Mouse (Mus musculus): ENCODE results near the gene Zfp536. TPM values are rescaled to one million over a fixed set of nuclear protein-coding genes. Genes with fewer than 3 reads are reported as not detected.
"Not testable (repeated sequence)": the region's sequence is repeated elsewhere in the genome, so short reads cannot be mapped to it uniquely, and the experiment has no call there.

Gene Zfp536
- total RNA-seq, 1 experiment from 2014 or later, result not detected

- ATAC-seq (replicated peaks in 1 of 2; ENCODE audit: insufficient read depth in 1 of 2, low FRiP score in 2 of 2, low TSS enrichment in 1 of 2, low read depth in 1 of 2, poor library complexity in 2 of 2, severe bottlenecking in 2 of 2), result no peak
Measured at GRCm38 (mm10) chr7:37634812-37635211, 138.6 kb downstream of the Zfp536 start.

GRCm38 (mm10) chr7:37630410-37630809 is 143.0 kb downstream of the Zfp536 start:
- ATAC-seq (replicated peaks in 1 of 2; ENCODE audit: insufficient read depth in 1 of 2, low FRiP score in 2 of 2, low TSS enrichment in 1 of 2, low read depth in 1 of 2, poor library complexity in 2 of 2, severe bottlenecking in 2 of 2), result no peak; a peak in 1 of 4 replicates

GRCm38 (mm10) chr7:37627897-37628510 is 145.4 kb downstream of the Zfp536 start:
- no peak for ATAC-seq (replicated peaks in 1 of 2; ENCODE audit: insufficient read depth in 1 of 2, low FRiP score in 2 of 2, low TSS enrichment in 1 of 2, low read depth in 1 of 2, poor library complexity in 2 of 2, severe bottlenecking in 2 of 2)

- no peak for ATAC-seq (replicated peaks in 1 of 2; ENCODE audit: insufficient read depth in 1 of 2, low FRiP score in 2 of 2, low TSS enrichment in 1 of 2, low read depth in 1 of 2, poor library complexity in 2 of 2, severe bottlenecking in 2 of 2)
Measured at GRCm38 (mm10) chr7:37625758-37626157, 147.7 kb downstream of the Zfp536 start.

DNA sequence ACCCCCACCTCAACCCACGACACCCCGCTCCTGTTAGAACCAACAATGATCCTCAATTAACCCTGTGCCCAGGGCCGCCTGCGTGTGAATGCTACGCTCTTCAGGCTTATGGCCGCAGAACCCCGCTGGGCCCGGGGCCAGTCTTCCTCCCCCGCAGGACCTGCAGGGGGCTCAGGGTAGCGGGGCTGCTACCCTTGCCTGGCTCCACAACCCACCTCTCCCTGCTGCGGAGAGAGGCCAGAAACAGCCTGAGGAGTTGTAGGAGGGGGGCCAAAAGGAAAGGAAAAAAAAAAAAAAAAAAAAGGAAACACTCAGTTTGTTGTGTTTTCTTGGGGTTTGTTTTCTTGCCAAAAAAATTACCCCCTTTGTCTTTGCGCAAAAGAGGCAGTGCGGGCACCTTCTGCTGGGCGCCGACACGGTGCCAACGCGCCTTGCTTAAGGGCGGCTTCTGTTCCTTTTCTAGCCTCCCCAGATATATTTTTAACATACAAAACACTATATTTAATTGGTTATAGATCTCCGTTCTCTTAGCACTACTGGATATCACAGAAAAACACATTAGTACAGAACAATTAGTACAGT is 148.6 kb downstream of the Zfp536 start:
- peak; percentile 48 to 52; a peak in 3 of 4 replicates for ATAC-seq (replicated peaks in 1 of 2; ENCODE audit: insufficient read depth in 1 of 2, low FRiP score in 2 of 2, low TSS enrichment in 1 of 2, low read depth in 1 of 2, poor library complexity in 2 of 2, severe bottlenecking in 2 of 2)

DNA sequence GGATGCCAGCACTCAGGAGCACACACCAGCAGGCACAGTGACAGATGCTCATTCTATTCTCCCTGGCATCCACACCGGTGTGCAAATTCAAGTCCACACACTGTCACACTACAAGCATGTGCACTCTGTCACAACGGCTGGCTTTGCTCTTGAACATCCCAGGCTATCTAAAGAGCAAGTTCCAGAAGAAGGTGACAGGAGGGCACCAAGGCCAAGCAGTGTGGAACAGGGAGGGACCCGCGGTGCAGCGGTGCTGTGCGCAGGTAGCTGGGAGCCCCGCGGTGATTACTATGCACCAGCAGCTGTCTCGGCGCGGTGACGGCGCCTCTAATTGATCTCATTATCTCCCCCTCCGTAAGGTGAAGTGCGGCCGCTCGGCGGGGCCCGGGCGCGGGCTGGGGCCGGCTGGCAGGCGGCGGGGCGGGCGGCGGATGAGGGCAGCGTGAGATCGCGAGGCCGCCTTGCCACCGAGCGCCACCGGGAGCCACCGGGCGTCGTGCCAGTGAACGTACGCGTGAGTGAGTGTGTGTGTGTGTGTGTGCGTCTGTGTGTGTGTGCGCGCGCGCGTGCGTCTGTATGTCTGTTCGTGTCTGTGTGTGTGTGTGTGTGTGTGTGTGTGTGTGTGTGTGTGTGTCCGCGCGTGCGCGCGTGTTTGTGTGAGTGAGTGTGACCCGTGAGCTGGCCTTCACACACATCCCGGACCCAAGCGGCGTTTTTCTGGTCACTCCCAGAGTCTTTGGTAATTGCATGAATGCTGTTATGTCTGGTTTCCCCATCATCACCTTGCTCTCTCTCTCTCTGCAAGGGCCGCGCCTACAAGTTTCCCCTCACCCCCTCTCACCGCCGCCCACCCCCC is 149.3 kb downstream of the Zfp536 start:
- peak; percentile 47; a peak in 3 of 4 replicates for ATAC-seq (replicated peaks in 1 of 2; ENCODE audit: insufficient read depth in 1 of 2, low FRiP score in 2 of 2, low TSS enrichment in 1 of 2, low read depth in 1 of 2, poor library complexity in 2 of 2, severe bottlenecking in 2 of 2)

GRCm38 (mm10) chr7:37619254-37619653 is 154.2 kb downstream of the Zfp536 start:
- no peak for ATAC-seq (replicated peaks in 1 of 2; ENCODE audit: insufficient read depth in 1 of 2, low FRiP score in 2 of 2, low TSS enrichment in 1 of 2, low read depth in 1 of 2, poor library complexity in 2 of 2, severe bottlenecking in 2 of 2)

- no peak for ATAC-seq (replicated peaks in 1 of 2; ENCODE audit: insufficient read depth in 1 of 2, low FRiP score in 2 of 2, low TSS enrichment in 1 of 2, low read depth in 1 of 2, poor library complexity in 2 of 2, severe bottlenecking in 2 of 2)
Measured at GRCm38 (mm10) chr7:37617880-37618279, 155.6 kb downstream of the Zfp536 start.

DNA sequence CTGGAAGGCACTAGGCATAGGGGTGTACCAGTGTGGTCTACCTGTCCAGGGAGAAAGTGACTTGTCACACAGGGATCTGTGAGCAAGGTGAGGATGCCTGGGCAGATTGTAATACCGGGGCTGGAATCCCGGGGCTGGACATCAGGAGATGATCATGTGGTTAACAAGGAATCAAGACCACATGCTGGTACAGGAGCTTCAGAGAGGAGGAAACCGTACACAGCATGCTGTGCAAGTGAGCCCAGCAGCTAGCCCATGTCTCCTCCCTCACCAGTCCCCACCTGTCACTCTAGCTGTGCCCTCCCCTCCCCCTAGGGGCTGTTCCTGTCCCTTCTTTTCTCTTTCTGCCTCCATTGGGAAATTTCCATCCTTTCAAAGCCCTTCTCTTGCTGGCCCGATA is 157.5 kb downstream of the Zfp536 start:
- no peak for ATAC-seq (replicated peaks in 1 of 2; ENCODE audit: insufficient read depth in 1 of 2, low FRiP score in 2 of 2, low TSS enrichment in 1 of 2, low read depth in 1 of 2, poor library complexity in 2 of 2, severe bottlenecking in 2 of 2)

DNA sequence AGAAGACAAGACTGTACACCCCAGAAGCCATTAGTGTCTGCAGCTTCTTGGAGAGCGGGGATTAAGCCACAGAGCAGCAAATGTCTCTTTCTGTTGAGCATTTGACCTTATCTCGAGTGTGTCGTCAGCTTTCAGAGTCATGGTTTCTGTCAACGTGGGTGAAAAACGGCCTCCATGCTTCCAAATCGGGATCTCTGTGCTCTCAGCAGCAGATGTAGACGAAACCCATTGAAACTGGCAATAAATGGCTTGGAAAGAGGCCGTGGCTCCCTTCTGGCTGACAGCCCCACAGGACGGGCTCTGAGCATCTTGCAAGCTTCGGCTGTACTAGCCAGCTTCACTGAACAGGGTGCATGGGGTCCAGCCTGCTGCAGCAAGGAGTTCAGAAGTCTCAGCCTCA is 159.1 kb downstream of the Zfp536 start:
- no peak for ATAC-seq (replicated peaks in 1 of 2; ENCODE audit: insufficient read depth in 1 of 2, low FRiP score in 2 of 2, low TSS enrichment in 1 of 2, low read depth in 1 of 2, poor library complexity in 2 of 2, severe bottlenecking in 2 of 2)

GRCm38 (mm10) chr7:37608556-37608955 is 164.9 kb downstream of the Zfp536 start:
- ATAC-seq (replicated peaks in 1 of 2; ENCODE audit: insufficient read depth in 1 of 2, low FRiP score in 2 of 2, low TSS enrichment in 1 of 2, low read depth in 1 of 2, poor library complexity in 2 of 2, severe bottlenecking in 2 of 2), result no peak

DNA sequence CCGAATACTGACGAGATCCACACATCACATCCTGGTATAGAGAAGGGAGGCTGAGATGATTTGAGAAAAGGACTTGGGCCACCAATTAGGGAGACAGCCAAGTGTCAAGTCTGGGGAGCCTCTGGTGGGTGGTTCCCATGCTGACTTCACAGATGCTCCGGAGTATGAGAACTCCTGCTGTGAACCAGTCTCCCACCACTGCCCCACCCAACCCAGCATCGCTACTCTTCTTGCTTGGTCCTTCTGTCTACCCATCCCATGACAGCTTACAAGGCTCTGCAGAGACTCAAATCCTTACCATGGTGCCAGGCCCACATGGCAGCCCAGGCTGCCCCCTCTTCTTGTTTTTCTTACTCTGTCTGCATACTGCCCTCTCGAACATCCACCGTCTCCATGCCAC is 165.5 kb downstream of the Zfp536 start:
- no peak for ATAC-seq (replicated peaks in 1 of 2; ENCODE audit: insufficient read depth in 1 of 2, low FRiP score in 2 of 2, low TSS enrichment in 1 of 2, low read depth in 1 of 2, poor library complexity in 2 of 2, severe bottlenecking in 2 of 2)

DNA sequence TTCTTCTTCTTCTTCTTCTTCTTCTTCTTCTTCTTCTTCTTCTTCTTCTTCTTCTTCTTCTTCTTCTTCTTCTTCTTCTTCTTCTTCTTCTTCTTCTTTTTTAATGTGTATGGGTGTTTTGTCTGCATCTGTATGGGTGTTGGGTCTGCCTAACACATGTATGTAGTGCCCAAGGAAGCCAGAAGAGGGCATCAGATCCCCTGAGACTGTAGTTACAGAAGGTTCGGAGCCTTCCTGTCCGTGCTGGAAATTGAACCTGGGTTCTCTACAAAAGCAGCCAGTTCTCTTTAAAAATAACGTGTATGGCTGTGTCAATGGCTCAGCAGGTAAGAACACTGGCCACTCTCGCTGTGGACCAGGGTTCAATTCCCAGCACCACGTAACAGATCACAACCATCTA is 167.0 kb downstream of the Zfp536 start:
- ATAC-seq (replicated peaks in 1 of 2; ENCODE audit: insufficient read depth in 1 of 2, low FRiP score in 2 of 2, low TSS enrichment in 1 of 2, low read depth in 1 of 2, poor library complexity in 2 of 2, severe bottlenecking in 2 of 2), result no peak

DNA sequence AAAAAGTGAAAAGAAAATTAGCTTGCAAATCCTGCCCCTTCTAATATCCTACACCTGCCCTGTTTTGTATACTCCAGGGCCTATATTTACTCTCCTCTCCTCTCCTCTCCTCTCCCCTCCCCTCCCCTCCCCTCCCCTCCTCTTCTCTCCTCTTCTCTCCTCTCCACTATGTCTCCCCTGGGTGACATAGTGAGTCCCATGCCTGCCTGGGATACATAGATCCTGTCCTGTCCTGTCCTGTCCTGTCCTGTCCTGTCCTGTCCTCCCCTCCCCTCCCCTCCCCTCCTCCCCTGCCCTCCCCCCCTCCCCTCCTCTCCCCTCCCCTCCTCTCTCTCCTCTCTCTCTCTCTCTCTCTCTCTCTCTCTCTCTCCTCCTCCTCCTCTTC is 169.9 kb downstream of the Zfp536 start:
- ATAC-seq (replicated peaks in 1 of 2; ENCODE audit: insufficient read depth in 1 of 2, low FRiP score in 2 of 2, low TSS enrichment in 1 of 2, low read depth in 1 of 2, poor library complexity in 2 of 2, severe bottlenecking in 2 of 2), result not testable (repeated sequence)

DNA sequence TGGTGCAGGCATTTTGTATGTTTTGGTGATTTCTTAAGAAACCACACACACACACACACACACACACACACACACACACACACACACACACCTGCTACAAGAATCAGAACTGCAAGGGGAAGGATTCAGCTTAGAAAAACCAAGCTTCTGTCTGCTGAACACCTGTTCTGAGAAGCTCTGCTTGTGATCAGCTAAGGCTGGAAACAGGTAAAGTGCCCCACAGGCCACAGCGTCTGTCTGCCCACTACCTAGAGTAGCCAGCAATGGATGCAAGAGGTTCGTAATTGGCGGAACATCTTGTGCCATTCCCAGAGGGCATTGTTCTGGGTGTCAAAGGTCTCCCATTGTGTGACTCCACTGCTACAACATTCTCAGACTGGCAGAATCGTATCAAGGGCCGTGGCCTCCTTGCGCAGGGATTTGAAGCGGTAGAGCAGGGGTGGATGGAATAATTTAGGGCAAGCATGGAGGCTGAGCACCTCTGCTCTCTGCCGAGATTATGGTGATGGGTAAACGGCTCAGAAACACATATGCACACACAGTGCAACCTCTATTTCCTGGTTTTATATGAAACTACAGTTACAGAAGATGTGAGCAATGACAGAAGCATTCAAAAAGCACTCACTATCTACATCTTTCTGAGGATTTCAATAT is 170.4 kb downstream of the Zfp536 start:
- no peak for ATAC-seq (replicated peaks in 1 of 2; ENCODE audit: insufficient read depth in 1 of 2, low FRiP score in 2 of 2, low TSS enrichment in 1 of 2, low read depth in 1 of 2, poor library complexity in 2 of 2, severe bottlenecking in 2 of 2)

GRCm38 (mm10) chr7:37600318-37600717 is 173.1 kb downstream of the Zfp536 start:
- ATAC-seq (replicated peaks in 1 of 2; ENCODE audit: insufficient read depth in 1 of 2, low FRiP score in 2 of 2, low TSS enrichment in 1 of 2, low read depth in 1 of 2, poor library complexity in 2 of 2, severe bottlenecking in 2 of 2), result no peak

DNA sequence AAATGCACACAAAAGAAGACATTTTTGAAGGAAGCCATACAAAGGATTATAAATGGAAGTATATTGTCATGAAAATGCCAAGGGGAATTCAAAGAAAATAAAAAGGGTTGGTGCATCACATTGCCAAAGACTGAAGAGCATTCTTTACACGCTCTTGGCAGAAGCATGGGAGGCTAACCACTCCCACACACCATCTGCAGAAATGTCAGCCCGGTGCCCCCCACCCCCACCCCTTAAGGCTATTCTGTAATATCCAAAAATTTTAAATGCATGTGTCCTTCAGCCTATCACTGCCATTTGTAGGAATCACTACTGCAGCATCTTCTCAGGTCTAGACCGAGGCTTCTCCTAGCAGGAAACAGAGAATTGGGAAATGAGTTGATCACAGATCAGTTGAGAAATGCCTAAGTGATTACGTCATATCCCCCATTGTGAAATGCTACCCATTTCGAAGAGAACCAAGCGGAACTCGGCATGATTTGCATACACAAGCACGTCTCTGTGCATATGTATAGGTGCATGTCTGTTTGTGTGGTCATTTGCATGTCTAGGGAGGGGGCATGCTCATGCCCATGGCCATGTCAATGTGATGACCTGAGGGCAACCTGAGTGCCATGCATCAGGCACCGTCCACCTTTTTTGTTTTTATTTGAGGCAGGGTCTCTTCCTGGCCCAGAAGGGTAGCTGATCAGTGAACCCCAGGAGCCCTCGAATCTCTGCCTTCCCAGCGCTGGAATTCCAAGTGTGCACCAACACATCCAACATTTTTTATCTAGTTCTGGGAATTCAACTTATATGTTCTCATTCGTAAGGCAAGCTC is 179.0 kb downstream of the Zfp536 start:
- peak in 1 of 2 experiments; percentile 72; a peak in 2 of 4 replicates for ATAC-seq (replicated peaks in 1 of 2; ENCODE audit: insufficient read depth in 1 of 2, low FRiP score in 2 of 2, low TSS enrichment in 1 of 2, low read depth in 1 of 2, poor library complexity in 2 of 2, severe bottlenecking in 2 of 2)
